Mouse (Mus musculus): ENCODE data around the gene Nop14.

DNA sequence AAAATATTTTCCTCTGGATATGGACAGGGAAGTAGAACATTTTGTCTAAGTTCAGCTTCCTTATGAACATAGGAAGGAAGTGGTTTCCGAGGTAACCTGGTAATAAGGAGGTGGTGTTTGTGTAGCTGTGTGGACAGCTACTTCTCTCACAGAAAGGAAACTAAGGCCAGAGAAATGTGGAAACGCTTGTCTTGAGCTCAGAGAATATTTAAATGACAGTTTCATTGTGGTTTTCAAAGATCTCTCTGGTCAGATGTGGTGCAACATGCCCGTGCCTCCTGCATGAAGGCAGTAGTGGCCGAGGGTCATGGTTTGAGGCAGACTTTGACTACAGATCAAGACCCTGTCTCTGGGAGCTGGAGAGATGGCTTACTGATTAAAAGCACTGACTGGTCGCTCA, 35.6 kb upstream of the Nop14 start:
- TF ChIP-seq CTCF (IDR thresholded peaks at IDR 0.05; ENCODE audit: low read depth, low read length) (no peak), TAL1 (conservative IDR thresholded peaks at IDR 0.05; ENCODE audit: low read depth, low read length) (no peak), GATA1 (IDR thresholded peaks at IDR 0.05; ENCODE audit: borderline replicate concordance, low read length) (no peak)
